Mouse (Mus musculus) neural tube, embryonic 13.5 days (tissue): ENCODE measurements around the gene Dpp3. TPM values are rescaled to one million over a fixed set of nuclear protein-coding genes. Genes with fewer than 3 reads are reported as not detected.

ENCODE experiments used
- ATAC-seq: fragments of 200-750 bp; cut with Nextera tagmentation; 2 replicates; pipeline ENCODE4 v1.8.0; 2017; ENCODE audit warnings: low read depth, mild to moderate bottlenecking, moderate TSS enrichment, moderate library complexity
- H3K27ac ChIP-seq: fragments of 300-500 bp; sonication (generic); replicated peaks from 2 replicates; pipeline ENCODE4 v1.5.1; 2015; ENCODE audit warnings: moderate library complexity, mild to moderate bottlenecking, inconsistent platforms
- H3K27me3 ChIP-seq: fragments of 300-500 bp; sonication (generic); 2 replicates; pipeline ENCODE4 v1.6.1; 2015; ENCODE audit warnings: mild to moderate bottlenecking, inconsistent platforms
- H3K36me3 ChIP-seq: fragments of 300-500 bp; sonication (generic); 2 replicates; pipeline ENCODE4 v1.6.1; 2015; ENCODE audit warnings: mild to moderate bottlenecking, inconsistent platforms
- H3K4me1 ChIP-seq: fragments of 300-500 bp; sonication (generic); replicated peaks from 2 replicates; pipeline ENCODE4 v1.6.1; 2015; ENCODE audit warnings: inconsistent platforms
- H3K4me2 ChIP-seq: fragments of 300-500 bp; sonication (generic); 2 replicates; pipeline ENCODE4 v1.6.1; 2015; ENCODE audit warnings: inconsistent platforms, mild to moderate bottlenecking, moderate library complexity
- H3K4me3 ChIP-seq: fragments of 300-500 bp; sonication (generic); 2 replicates; pipeline ENCODE4 v1.5.1; 2015; ENCODE audit warnings: mild to moderate bottlenecking, inconsistent platforms
- H3K9ac ChIP-seq: fragments of 300-500 bp; sonication (generic); 2 replicates; pipeline ENCODE4 v1.6.1; 2015; ENCODE audit warnings: moderate library complexity, mild to moderate bottlenecking, inconsistent platforms
- H3K9me3 ChIP-seq: fragments of 300-500 bp; sonication (generic); 2 replicates; pipeline ENCODE4 v1.6.1; 2016; ENCODE audit warnings: inconsistent platforms
- WGBS: fragments of 180-500 bp; shearing (Covaris S2); methylation state at CpG from one replicate; pipeline ENCODE4 v1.1.7; 2015; 5-methylcytosine and 5-hydroxymethylcytosine counted together
- polyA plus RNA-seq: library from polyadenylated mRNA; unstranded; fragments of >200 nt; fragmentation: Nextera tagmentation; extraction: Ambion mirVana; gene quantifications from 2 replicates; pipeline ENCODE4 v1.2.1, GENCODE M21; 2015

Dpp3 gene
- polyA plus RNA-seq, 1 experiment from 2014 or later: 120 TPM

GRCm38 (mm10) chr19:4919652-4920051 lies 8.4 kb downstream of the Dpp3 start:
- Histone ChIP-seq H3K4me1 (no peaks in the 10 kb centered on the region), H3K27me3 (no peaks in the 10 kb centered on the region), H3K9me3 (no peaks in the 10 kb centered on the region), H3K27ac (no peak overlapping the region), H3K4me2 (no peak overlapping the region), H3K36me3 (peaks cover 97% of the 10 kb centered on the region), H3K9ac (no peak overlapping the region), H3K4me3 (no peak overlapping the region)
- no peak for ATAC-seq
- 89% methylated on average over 6 of the region's 6 CpGs for WGBS

DNA sequence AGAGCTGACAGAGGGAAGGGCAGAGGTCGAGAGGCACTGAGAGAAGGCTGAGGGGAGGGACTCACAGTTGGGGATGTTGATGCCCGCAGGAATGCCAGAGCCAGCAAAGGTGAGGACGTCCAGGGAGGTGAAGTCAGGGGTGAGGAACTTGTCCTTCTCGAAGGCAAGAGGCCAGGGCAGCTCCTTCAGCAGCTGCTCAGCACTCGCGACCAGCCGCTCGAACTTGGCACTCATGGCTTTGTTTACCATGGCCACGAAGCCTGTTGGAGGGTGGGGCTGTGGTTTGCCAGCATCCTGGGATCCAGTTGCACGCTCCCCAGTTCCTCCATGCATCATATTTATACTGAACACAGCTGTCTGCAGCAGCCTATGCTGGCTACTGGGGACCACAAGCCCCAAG lies 11.3 kb downstream of the Dpp3 start:
- H3K4me1 ChIP-seq: no peaks in the 10 kb centered on the region
- H3K9me3 ChIP-seq: no peaks in the 10 kb centered on the region
- ATAC-seq: no peak
- no peak overlapping the region for H3K9ac ChIP-seq
- 87% methylated on average over 10 of the region's 10 CpGs for WGBS
- no peak overlapping the region for H3K27ac ChIP-seq
- H3K36me3 ChIP-seq: peaks cover 98% of the 10 kb centered on the region
- H3K4me3 ChIP-seq: no peak overlapping the region
- H3K4me2 ChIP-seq: no peak overlapping the region
- H3K27me3 ChIP-seq: no peaks in the 10 kb centered on the region

GRCm38 (mm10) chr19:4915924-4916603 lies 12.0 kb downstream of the Dpp3 start:
- no peaks in the 10 kb centered on the region for H3K9me3 ChIP-seq
- no peak overlapping the region for H3K9ac ChIP-seq
- H3K27ac ChIP-seq: no peak overlapping the region
- peaks cover 98% of the 10 kb centered on the region for H3K36me3 ChIP-seq
- ATAC-seq: no peak
- no peak overlapping the region for H3K4me3 ChIP-seq
- no peak overlapping the region for H3K4me2 ChIP-seq
- H3K4me1 ChIP-seq: no peaks in the 10 kb centered on the region
- H3K27me3 ChIP-seq: no peaks in the 10 kb centered on the region
- WGBS: 94% methylated on average over 15 of the region's 15 CpGs

DNA sequence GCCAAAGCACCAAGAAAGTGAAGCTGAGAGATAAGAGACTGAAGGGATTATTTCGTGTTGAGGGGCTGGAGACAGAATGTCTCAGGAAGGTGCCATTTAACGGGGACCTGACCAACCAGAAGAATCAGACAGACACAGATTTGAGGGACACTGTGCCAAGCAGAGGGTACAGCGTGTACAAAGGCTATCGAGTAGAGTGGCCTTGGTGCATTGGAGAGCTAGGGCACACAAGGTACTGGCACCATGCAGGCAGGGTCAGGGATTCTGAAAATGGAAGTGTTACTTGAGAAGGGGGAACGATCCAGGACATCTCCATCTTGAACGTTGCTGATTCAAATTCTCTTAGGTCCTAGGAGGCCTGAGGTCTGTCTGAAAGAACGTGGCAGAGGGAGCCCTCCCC lies 18.7 kb downstream of the Dpp3 start:
- Histone ChIP-seq H3K4me1 (peaks cover 16% of the 10 kb centered on the region), H3K27me3 (no peaks in the 10 kb centered on the region), H3K4me3 (no peak overlapping the region), H3K36me3 (peaks cover 71% of the 10 kb centered on the region), H3K4me2 (no peak overlapping the region), H3K9ac (no peak overlapping the region), H3K9me3 (no peaks in the 10 kb centered on the region), H3K27ac (no peak overlapping the region)
- WGBS: 92% methylated on average over 7 of the region's 7 CpGs
- ATAC-seq: no peak

GRCm38 (mm10) chr19:4908107-4908506 lies 20.0 kb downstream of the Dpp3 start:
- ATAC-seq: no peak
- H3K4me3 ChIP-seq: no peak overlapping the region
- no peak overlapping the region for H3K9ac ChIP-seq
- no peak overlapping the region for H3K27ac ChIP-seq
- H3K4me2 ChIP-seq: no peak overlapping the region
- H3K36me3 ChIP-seq: peaks cover 67% of the 10 kb centered on the region
- H3K27me3 ChIP-seq: no peaks in the 10 kb centered on the region
- H3K9me3 ChIP-seq: no peaks in the 10 kb centered on the region
- H3K4me1 ChIP-seq: peaks cover 16% of the 10 kb centered on the region
- WGBS: 85% methylated on average over 4 of the region's 4 CpGs

GRCm38 (mm10) chr19:4905979-4906794 lies 21.9 kb downstream of the Dpp3 start, which contains the start of gene Bbs1:
Bbs1 (minus strand) TSS chr19:4906628.
- peaks cover 61% of the 10 kb centered on the region for H3K36me3 ChIP-seq
- peak within 1 kb of the TSS; percentile 73 for H3K4me3 ChIP-seq
- peak within 1 kb of the TSS; percentile 80 for H3K9ac ChIP-seq
- no peaks in the 10 kb centered on the region for H3K27me3 ChIP-seq
- 8% methylated on average over 31 of the region's 31 CpGs for WGBS
- peak within 1 kb of the TSS; percentile 83 for H3K27ac ChIP-seq
- H3K9me3 ChIP-seq: no peaks in the 10 kb centered on the region
- peak; percentile 77 for ATAC-seq
- H3K4me1 ChIP-seq: peaks cover 16% of the 10 kb centered on the region
- H3K4me2 ChIP-seq: peak within 1 kb of the TSS; percentile 76

DNA sequence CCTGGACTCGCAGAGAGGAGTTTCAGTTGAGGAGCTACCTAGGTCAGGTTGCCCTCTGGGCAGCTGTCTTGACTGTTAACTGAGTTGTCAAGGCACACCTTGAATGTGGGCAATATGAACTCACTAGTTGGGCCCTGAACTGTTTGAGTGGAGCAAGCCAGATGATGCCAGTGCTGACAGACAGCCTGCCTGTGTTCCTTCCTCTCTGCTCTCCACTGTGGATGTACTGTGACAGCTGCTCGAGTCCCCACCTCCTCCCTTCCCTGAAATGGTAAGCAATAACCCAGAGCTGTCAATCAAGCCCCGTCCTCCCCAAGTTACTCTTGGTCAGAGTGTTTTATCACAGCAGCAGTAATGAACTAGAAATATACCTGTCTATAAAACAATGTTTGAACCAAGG lies 28.2 kb downstream of the Dpp3 start:
- Histone ChIP-seq H3K27me3 (no peaks in the 10 kb centered on the region), H3K4me3 (no peak overlapping the region), H3K9ac (no peak overlapping the region), H3K9me3 (no peaks in the 10 kb centered on the region), H3K4me1 (0 out of 2 replicates have a peak, but pooled peaks cover under 1% of the 10 kb centered on the region), H3K36me3 (peaks cover 71% of the 10 kb centered on the region), H3K4me2 (no peak overlapping the region), H3K27ac (no peak overlapping the region)
- 83% methylated on average over 3 of the region's 3 CpGs for WGBS
- no peak for ATAC-seq

GRCm38 (mm10) chr19:4898972-4899371 lies 29.1 kb downstream of the Dpp3 start:
- Histone ChIP-seq H3K4me1 (no peaks in the 10 kb centered on the region), H3K27ac (no peak overlapping the region), H3K9ac (no peak overlapping the region), H3K4me3 (no peak overlapping the region), H3K36me3 (peaks cover 80% of the 10 kb centered on the region), H3K4me2 (no peak overlapping the region), H3K9me3 (no peaks in the 10 kb centered on the region), H3K27me3 (no peaks in the 10 kb centered on the region)
- no peak for ATAC-seq
- 77% methylated on average over 9 of the region's 9 CpGs for WGBS

GRCm38 (mm10) chr19:4896780-4897520 lies 31.1 kb downstream of the Dpp3 start:
- Histone ChIP-seq H3K9ac (no peak overlapping the region), H3K36me3 (peaks cover 80% of the 10 kb centered on the region), H3K27me3 (no peaks in the 10 kb centered on the region), H3K4me3 (no peak overlapping the region), H3K9me3 (no peaks in the 10 kb centered on the region), H3K4me1 (no peaks in the 10 kb centered on the region), H3K27ac (no peak overlapping the region), H3K4me2 (no peak overlapping the region)
- no peak for ATAC-seq
- 51% methylated on average over 21 of the region's 21 CpGs for WGBS

- H3K36me3 ChIP-seq: peaks cover 70% of the 10 kb centered on the region
Measured at GRCm38 (mm10) chr19:4891798-4892197, 36.3 kb downstream of the Dpp3 start.

GRCm38 (mm10) chr19:4889791-4890190 lies 38.3 kb downstream of the Dpp3 start:
- no peak for ATAC-seq
- 90% methylated on average over 10 of the region's 10 CpGs for WGBS
- peaks cover 59% of the 10 kb centered on the region for H3K36me3 ChIP-seq
- no peak overlapping the region for H3K4me2 ChIP-seq
- 0 out of 2 replicates have a peak, but pooled peaks cover 5% of the 10 kb centered on the region for H3K4me1 ChIP-seq
- H3K27me3 ChIP-seq: no peaks in the 10 kb centered on the region
- no peak overlapping the region for H3K27ac ChIP-seq
- no peak overlapping the region for H3K9ac ChIP-seq
- no peak overlapping the region for H3K4me3 ChIP-seq
- H3K9me3 ChIP-seq: no peaks in the 10 kb centered on the region

More at GRCm38 (mm10) chr19:4891798-4892197, 36.3 kb downstream of the Dpp3 start:
- no peaks in the 10 kb centered on the region for H3K27me3 ChIP-seq
- H3K4me3 ChIP-seq: no peak overlapping the region
- WGBS: 81% methylated on average over 3 of the region's 3 CpGs
- H3K4me1 ChIP-seq: 0 out of 2 replicates have a peak, but pooled peaks cover 5% of the 10 kb centered on the region
- H3K9me3 ChIP-seq: no peaks in the 10 kb centered on the region
- H3K27ac ChIP-seq: no peak overlapping the region
- no peak overlapping the region for H3K4me2 ChIP-seq
- ATAC-seq: no peak
- no peak overlapping the region for H3K9ac ChIP-seq

DNA sequence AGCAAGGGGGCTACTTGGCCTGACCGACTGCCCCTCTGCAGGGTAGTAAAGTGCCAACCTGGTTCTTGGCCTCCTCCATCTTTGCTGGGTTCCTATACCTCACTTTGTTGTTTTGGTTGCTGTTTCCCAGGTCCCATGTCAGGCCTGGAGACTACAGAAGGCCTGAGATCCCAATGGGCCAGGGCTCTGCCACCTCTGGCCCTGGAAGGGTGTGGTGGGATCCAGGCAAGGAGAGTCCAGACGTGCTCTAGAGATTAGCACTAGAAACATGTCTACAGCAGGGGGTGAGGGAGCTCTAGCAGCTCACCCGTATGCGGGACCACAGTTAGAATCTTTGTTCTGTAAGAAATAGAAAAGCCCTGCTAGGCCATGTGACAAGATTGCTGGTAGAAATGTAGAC lies 44.1 kb downstream of the Dpp3 start:
- H3K27me3 ChIP-seq: no peaks in the 10 kb centered on the region
- H3K36me3 ChIP-seq: peaks cover 20% of the 10 kb centered on the region
- peaks cover 20% of the 10 kb centered on the region for H3K4me1 ChIP-seq
- no peak overlapping the region for H3K9ac ChIP-seq
- no peak overlapping the region for H3K27ac ChIP-seq
- H3K9me3 ChIP-seq: no peaks in the 10 kb centered on the region
- 83% methylated on average over 4 of the region's 4 CpGs for WGBS
- no peak overlapping the region for H3K4me2 ChIP-seq
- ATAC-seq: no peak
- no peak overlapping the region for H3K4me3 ChIP-seq
